Mouse (Mus musculus) myocyte (in vitro differentiated cells): ENCODE data around the gene Gm10272. TPM values are rescaled to one million over a fixed set of nuclear protein-coding genes. Genes with fewer than 3 reads are reported as not detected.

Source experiments
- H3K27me3 ChIP-seq: one replicate; pipeline ENCODE4 v1.6.1; 2011; ENCODE audit not compliant: control insufficient read depth, insufficient read depth, insufficient read length
- H3K36me3 ChIP-seq: one replicate; pipeline ENCODE4 v1.6.1; 2011; ENCODE audit not compliant: control insufficient read depth, insufficient read depth
- H3K4me2 ChIP-seq: one replicate; pipeline ENCODE4 v1.6.1; 2011; ENCODE audit warnings: low read depth, control low read depth
- H3K4me3 ChIP-seq: one replicate; pipeline ENCODE4 v1.5.1; 2011; ENCODE audit warnings: mild to moderate bottlenecking, control low read depth, moderate library complexity
- H3K79me2 ChIP-seq: one replicate; pipeline ENCODE4 v1.6.1; 2011; ENCODE audit not compliant: control insufficient read depth, insufficient read depth
- H3ac ChIP-seq: one replicate; pipeline ENCODE4 v1.6.1; 2011; ENCODE audit not compliant: control insufficient read depth, insufficient read length
- CEBPB ChIP-seq: IDR thresholded peaks from 2 replicates; pipeline ENCODE4 v1.6.1; 2011; ENCODE audit warnings: mild to moderate bottlenecking, moderate library complexity; ENCODE audit not compliant: poor library complexity, insufficient read depth, severe bottlenecking
- E2F4 ChIP-seq: IDR thresholded peaks from one replicate; pipeline ENCODE4 v1.6.1; 2011; ENCODE audit warnings: mild to moderate bottlenecking, control low read depth, moderate library complexity; ENCODE audit not compliant: insufficient read depth
- MAX ChIP-seq: IDR thresholded peaks from one replicate; pipeline ENCODE4 v1.6.1; 2011; ENCODE audit warnings: low read depth, mild to moderate bottlenecking, control low read depth
- MYOD1 ChIP-seq, 3 experiments: IDR thresholded peaks; one replicate each; pipeline ENCODE4 v1.6.1; 2011; ENCODE audit warnings: control low read depth in 2 of 3, low read depth in 2 of 3, mild to moderate bottlenecking in 2 of 3, moderate library complexity in 1 of 3; ENCODE audit not compliant: insufficient read length in 2 of 3, control insufficient read depth in 1 of 3
- MYOG ChIP-seq, 3 experiments: IDR thresholded peaks; one replicate each; pipeline ENCODE4 v1.6.1; 2011; ENCODE audit warnings: control low read depth in 2 of 3, low read depth in 2 of 3, mild to moderate bottlenecking in 2 of 3; ENCODE audit not compliant: insufficient read length in 2 of 3, control insufficient read depth in 1 of 3, insufficient read depth in 1 of 3
- POLR2A ChIP-seq: IDR thresholded peaks from one replicate; pipeline ENCODE4 v1.6.1; 2011; ENCODE audit warnings: low read depth, mild to moderate bottlenecking, control low read depth, moderate library complexity; ENCODE audit not compliant: insufficient read length
- POLR2AphosphoS2 ChIP-seq: IDR thresholded peaks from one replicate; pipeline ENCODE4 v1.6.1; 2011; ENCODE audit warnings: low read depth, control low read depth; ENCODE audit not compliant: insufficient read length
- REST ChIP-seq: IDR thresholded peaks from one replicate; pipeline ENCODE4 v1.6.1; 2011; ENCODE audit warnings: mild to moderate bottlenecking, control low read depth, moderate library complexity; ENCODE audit not compliant: insufficient read depth, insufficient read length
- SRF ChIP-seq: IDR thresholded peaks from one replicate; pipeline ENCODE4 v1.6.1; 2011; ENCODE audit warnings: low read depth; ENCODE audit not compliant: control insufficient read depth, insufficient read length
- TCF12 ChIP-seq: IDR thresholded peaks from one replicate; pipeline ENCODE4 v1.6.1; 2011; ENCODE audit warnings: mild to moderate bottlenecking, control low read depth; ENCODE audit not compliant: poor library complexity, insufficient read depth, severe bottlenecking
- TCF3 ChIP-seq: IDR thresholded peaks from one replicate; pipeline ENCODE4 v1.6.1; 2011; ENCODE audit warnings: low read depth, control low read depth; ENCODE audit not compliant: insufficient read length
- USF1 ChIP-seq: IDR thresholded peaks from one replicate; pipeline ENCODE4 v1.6.1; 2011; ENCODE audit warnings: low read depth, mild to moderate bottlenecking, control low read depth, moderate library complexity
- polyA plus RNA-seq: library from polyadenylated mRNA; unstranded; fragments of >200 nt; fragmentation: generic; extraction: Trizol; gene quantifications from one replicate; pipeline ENCODE4 v1.2.1, GENCODE M21; 2012; ENCODE audit warnings: missing spikeins

Gene Gm10272
- polyA plus RNA-seq, 1 experiment, result not detected

GRCm38 (mm10) chr10:77670710-77671109 lies 35.7 kb upstream of the Gm10272 start:
- no peak for TF ChIP-seq REST
- no peak for TF ChIP-seq MAX
- no peak for TF ChIP-seq MYOG (IDR thresholded peaks at IDR 0.05; ENCODE audit: control insufficient read depth in 1 of 3, insufficient read depth in 1 of 3, insufficient read length in 2 of 3, low read depth in 2 of 3)
- TF ChIP-seq CEBPB, result no peak
- Histone ChIP-seq H3K36me3 (no peaks in the 10 kb centered on the region), H3K4me2 (no peak overlapping the region), H3K4me3 (no peak overlapping the region), H3K27me3 (peaks cover 14% of the 10 kb centered on the region), H3ac (no peak overlapping the region), H3K79me2 (no peaks in the 10 kb centered on the region)

- H3K36me3 ChIP-seq, result no peaks in the 10 kb centered on the region
- no peak overlapping the region for H3K4me2 ChIP-seq
- H3K4me3 ChIP-seq, result no peak overlapping the region
- TF ChIP-seq MYOG (IDR thresholded peaks at IDR 0.05; ENCODE audit: control insufficient read depth in 1 of 3, insufficient read depth in 1 of 3, insufficient read length in 2 of 3, low read depth in 2 of 3), result no peak
- no peak for TF ChIP-seq SRF
- TF ChIP-seq CEBPB, result no peak
- TF ChIP-seq TCF3, result no peak
- no peak for TF ChIP-seq MYOD1 (IDR thresholded peaks at IDR 0.05; ENCODE audit: control insufficient read depth in 1 of 3, insufficient read length in 2 of 3, low read depth in 2 of 3)
- TF ChIP-seq POLR2A, result no peak
- TF ChIP-seq POLR2AphosphoS2, result no peak
- no peak for TF ChIP-seq USF1
- no peak for TF ChIP-seq MAX
- TF ChIP-seq TCF12, result no peak
- TF ChIP-seq E2F4, result no peak
- TF ChIP-seq REST, result no peak
- H3K79me2 ChIP-seq, result no peaks in the 10 kb centered on the region
- no peak overlapping the region for H3ac ChIP-seq
- peaks cover 19% of the 10 kb centered on the region for H3K27me3 ChIP-seq
Observed at GRCm38 (mm10) chr10:77671519-77671918, 34.9 kb upstream of the Gm10272 start.

- no peak for TF ChIP-seq POLR2AphosphoS2
- TF ChIP-seq CEBPB, result no peak
- TF ChIP-seq TCF12, result no peak
- TF ChIP-seq MAX, result no peak
- Histone ChIP-seq H3ac (no peak overlapping the region), H3K4me3 (no peak overlapping the region), H3K79me2 (no peaks in the 10 kb centered on the region), H3K36me3 (no peaks in the 10 kb centered on the region), H3K4me2 (no peak overlapping the region), H3K27me3 (peaks cover 41% of the 10 kb centered on the region)
Observed at GRCm38 (mm10) chr10:77673765-77674164, 32.7 kb upstream of the Gm10272 start.

GRCm38 (mm10) chr10:77677562-77677961 lies 28.9 kb upstream of the Gm10272 start:
- Histone ChIP-seq H3K4me3 (no peak overlapping the region), H3K27me3 (peaks cover 69% of the 10 kb centered on the region)
- TF ChIP-seq MYOD1 (IDR thresholded peaks at IDR 0.05; ENCODE audit: control insufficient read depth in 1 of 3, insufficient read length in 2 of 3, low read depth in 2 of 3) (no peak), MYOG (IDR thresholded peaks at IDR 0.05; ENCODE audit: control insufficient read depth in 1 of 3, insufficient read depth in 1 of 3, insufficient read length in 2 of 3, low read depth in 2 of 3) (no peak), POLR2A (no peak), USF1 (no peak), SRF (no peak), REST (no peak), TCF12 (no peak), E2F4 (no peak), POLR2AphosphoS2 (no peak), CEBPB (no peak), TCF3 (no peak), MAX (no peak)

GRCm38 (mm10) chr10:77682994-77683393 lies 23.4 kb upstream of the Gm10272 start:
- H3K4me2 ChIP-seq, result no peak overlapping the region
- H3K36me3 ChIP-seq, result no peaks in the 10 kb centered on the region
- H3K4me3 ChIP-seq, result no peak overlapping the region
- peaks cover 71% of the 10 kb centered on the region for H3K27me3 ChIP-seq
- TF ChIP-seq MYOG (IDR thresholded peaks at IDR 0.05; ENCODE audit: control insufficient read depth in 1 of 3, insufficient read depth in 1 of 3, insufficient read length in 2 of 3, low read depth in 2 of 3) (no peak), E2F4 (no peak), POLR2AphosphoS2 (no peak), TCF12 (no peak), USF1 (no peak), POLR2A (no peak), REST (no peak), TCF3 (no peak), MAX (no peak), MYOD1 (IDR thresholded peaks at IDR 0.05; ENCODE audit: control insufficient read depth in 1 of 3, insufficient read length in 2 of 3, low read depth in 2 of 3) (no peak), CEBPB (no peak), SRF (no peak)
- no peaks in the 10 kb centered on the region for H3K79me2 ChIP-seq
- H3ac ChIP-seq, result no peak overlapping the region

More at GRCm38 (mm10) chr10:77677562-77677961, 28.9 kb upstream of the Gm10272 start:
- Histone ChIP-seq H3K4me2 (no peak overlapping the region), H3ac (no peak overlapping the region), H3K79me2 (no peaks in the 10 kb centered on the region), H3K36me3 (no peaks in the 10 kb centered on the region)
